Mouse (Mus musculus): Measurements from ENCODE around the gene Tap2. TPM values are rescaled to one million over a fixed set of nuclear protein-coding genes. Genes with fewer than 3 reads are reported as not detected.

Gene Tap2
- polyA plus RNA-seq, 1 experiment from 2014 or later, result 2.4 TPM

DNA sequence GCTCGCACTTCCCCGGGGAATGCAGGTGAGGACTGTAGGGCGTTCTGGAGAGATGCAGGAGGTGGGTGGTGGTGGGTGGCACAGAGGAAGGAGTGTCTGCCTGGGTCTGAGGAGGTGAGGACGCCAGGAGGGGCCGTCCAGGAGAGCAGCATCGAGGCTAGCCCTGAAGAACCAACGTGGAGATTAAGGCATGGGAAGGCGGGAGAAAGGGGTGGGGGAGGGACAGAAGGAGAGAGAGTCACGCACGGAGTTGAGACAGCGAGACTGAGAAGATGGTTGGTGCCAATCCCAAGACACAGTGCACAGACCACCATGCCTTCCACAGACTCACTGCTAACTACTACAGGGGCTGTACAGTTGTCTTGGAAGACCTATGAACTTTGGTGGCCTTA, 4.8 kb upstream of the Tap2 start:
- Histone ChIP-seq H3K4me2 (replicated peaks; ENCODE audit: low read depth, low read length) (peak overlapping the region; percentile 62), H3K36me3 (ENCODE audit: control insufficient read depth, insufficient read depth, low read length) (no peaks in the 10 kb centered on the region), H3K27ac (ENCODE audit: low read length) (no peak overlapping the region), H3K4me1 (ENCODE audit: control insufficient read depth, insufficient read depth, low read length) (0 out of 2 replicates have a peak, but pooled peaks cover 5% of the 10 kb centered on the region), H3K9ac (replicated peaks; ENCODE audit: low read depth, low read length) (0 out of 2 replicates have a peak overlapping the region, but pooled peaks have one; percentile 21), H3K9me3 (ENCODE audit: control insufficient read depth, low read depth, low read length) (no peaks in the 10 kb centered on the region), H3K4me3 (ENCODE audit: low read depth, low read length) (peak overlapping the region; percentile 40), H3K27me3 (ENCODE audit: control insufficient read depth, insufficient read depth, low read length) (peaks cover 35% of the 10 kb centered on the region)
- ATAC-seq (ENCODE audit: insufficient number of reproducible peaks, insufficient read depth, low FRiP score, low read depth), result no peak
- WGBS, result 9% methylated on average over 11 of the region's 11 CpGs

DNA sequence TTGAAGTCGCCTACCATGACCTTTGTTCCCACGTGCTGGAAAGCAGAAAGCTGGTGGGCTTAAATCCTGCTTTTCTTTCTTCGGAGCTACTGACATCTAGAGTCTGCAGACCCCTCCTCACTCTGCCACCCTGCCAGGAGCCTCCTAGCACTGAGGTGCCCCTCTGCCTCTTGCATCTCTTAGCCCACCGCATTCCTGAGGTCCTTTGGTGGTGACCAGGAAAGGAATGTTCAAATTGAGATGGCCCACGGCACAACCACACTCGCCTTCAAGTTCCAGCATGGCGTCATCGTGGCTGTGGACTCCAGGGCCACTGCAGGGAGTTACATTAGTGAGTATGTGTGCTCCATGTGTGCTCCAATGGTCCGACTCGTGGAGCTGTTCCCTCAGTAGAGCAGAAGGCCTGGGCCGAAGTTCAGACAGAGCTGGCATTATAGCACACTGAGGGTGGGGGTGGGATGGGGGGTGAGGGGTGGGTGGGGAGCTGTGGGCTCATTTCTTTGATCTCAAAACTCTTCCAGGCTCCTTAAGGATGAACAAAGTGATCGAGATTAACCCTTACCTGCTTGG, 4.2 kb upstream of the Tap2 start:
- H3K27ac ChIP-seq (ENCODE audit: low read length), result no peak overlapping the region
- ATAC-seq (ENCODE audit: insufficient number of reproducible peaks, insufficient read depth, low FRiP score, low read depth), result no peak
- peaks cover 31% of the 10 kb centered on the region for H3K27me3 ChIP-seq (ENCODE audit: control insufficient read depth, insufficient read depth, low read length)
- WGBS, result 69% methylated on average over 12 of the region's 12 CpGs
- H3K9ac ChIP-seq (replicated peaks; ENCODE audit: low read depth, low read length), result no peak overlapping the region
- no peaks in the 10 kb centered on the region for H3K36me3 ChIP-seq (ENCODE audit: control insufficient read depth, insufficient read depth, low read length)
- no peak overlapping the region for H3K4me3 ChIP-seq (ENCODE audit: low read depth, low read length)
- H3K4me2 ChIP-seq (replicated peaks; ENCODE audit: low read depth, low read length), result no peak overlapping the region
- no peaks in the 10 kb centered on the region for H3K9me3 ChIP-seq (ENCODE audit: control insufficient read depth, low read depth, low read length)
- H3K4me1 ChIP-seq (ENCODE audit: control insufficient read depth, insufficient read depth, low read length), result 0 out of 2 replicates have a peak, but pooled peaks cover 5% of the 10 kb centered on the region

DNA sequence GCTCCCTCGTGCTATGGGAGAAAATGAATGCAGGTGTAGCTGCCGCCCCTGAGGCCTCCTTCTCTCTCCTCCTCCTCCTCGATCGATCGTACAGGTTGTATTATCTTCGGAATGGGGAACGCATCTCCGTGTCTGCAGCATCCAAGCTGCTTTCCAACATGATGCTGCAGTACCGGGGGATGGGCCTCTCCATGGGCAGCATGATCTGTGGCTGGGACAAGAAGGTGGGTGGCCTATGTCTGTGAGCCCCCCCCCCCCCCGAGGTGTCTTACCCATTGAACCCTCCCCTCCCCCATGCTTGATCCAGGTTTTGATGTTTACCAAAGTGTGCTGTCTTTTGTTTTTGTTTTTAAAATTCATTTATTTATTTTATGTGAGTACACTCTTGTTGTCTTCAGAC, 3.3 kb upstream of the Tap2 start:
- Histone ChIP-seq H3K27ac (ENCODE audit: low read length) (no peak overlapping the region), H3K27me3 (ENCODE audit: control insufficient read depth, insufficient read depth, low read length) (peaks cover 26% of the 10 kb centered on the region), H3K36me3 (ENCODE audit: control insufficient read depth, insufficient read depth, low read length) (no peaks in the 10 kb centered on the region), H3K4me3 (ENCODE audit: low read depth, low read length) (no peak overlapping the region), H3K4me2 (replicated peaks; ENCODE audit: low read depth, low read length) (no peak overlapping the region), H3K9ac (replicated peaks; ENCODE audit: low read depth, low read length) (no peak overlapping the region), H3K4me1 (ENCODE audit: control insufficient read depth, insufficient read depth, low read length) (0 out of 2 replicates have a peak, but pooled peaks cover 8% of the 10 kb centered on the region), H3K9me3 (ENCODE audit: control insufficient read depth, low read depth, low read length) (no peaks in the 10 kb centered on the region)
- no peak for ATAC-seq (ENCODE audit: insufficient number of reproducible peaks, insufficient read depth, low FRiP score, low read depth)
- 83% methylated on average over 10 of the region's 10 CpGs for WGBS

DNA sequence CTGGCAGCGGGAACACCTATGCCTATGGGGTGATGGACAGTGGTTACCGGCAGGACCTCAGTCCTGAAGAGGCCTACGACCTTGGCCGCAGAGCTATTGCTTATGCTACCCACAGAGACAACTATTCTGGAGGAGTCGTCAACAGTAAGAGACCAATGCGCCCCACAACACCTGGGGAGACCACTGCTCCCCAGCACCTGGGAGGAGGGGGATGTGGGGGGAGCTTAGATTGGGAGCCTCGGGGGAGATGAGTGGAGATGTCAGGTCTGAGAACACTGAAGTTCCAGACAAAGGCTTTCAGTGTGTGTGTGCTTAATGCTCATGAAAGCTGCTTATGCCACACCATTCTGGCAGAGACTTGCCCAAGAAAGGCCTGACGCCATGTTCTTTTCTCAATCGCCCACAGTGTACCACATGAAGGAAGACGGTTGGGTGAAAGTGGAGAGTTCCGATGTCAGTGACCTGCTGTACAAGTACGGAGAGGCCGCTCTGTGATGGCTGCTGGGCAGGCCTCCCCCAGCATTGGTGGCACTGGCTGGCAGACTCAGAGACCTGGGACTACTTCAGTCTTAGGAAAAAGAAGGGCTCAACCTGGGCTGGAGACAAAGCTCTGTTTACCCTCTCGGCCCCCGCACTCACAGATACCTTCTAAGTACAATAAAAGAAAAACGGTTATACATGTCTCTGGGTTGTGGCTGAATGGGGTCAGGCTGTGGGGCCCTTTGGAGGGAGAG, 2.4 kb upstream of the Tap2 start:
- WGBS, result 87% methylated on average over 16 of the region's 16 CpGs
- H3K27me3 ChIP-seq (ENCODE audit: control insufficient read depth, insufficient read depth, low read length), result peaks cover 26% of the 10 kb centered on the region; the same call in 1 of the 2 replicates
- H3K4me3 ChIP-seq (ENCODE audit: low read depth, low read length), result no peak overlapping the region
- no peak overlapping the region for H3K9ac ChIP-seq (replicated peaks; ENCODE audit: low read depth, low read length)
- H3K27ac ChIP-seq (ENCODE audit: low read length), result no peak overlapping the region
- H3K4me2 ChIP-seq (replicated peaks; ENCODE audit: low read depth, low read length), result no peak overlapping the region
- ATAC-seq (ENCODE audit: insufficient number of reproducible peaks, insufficient read depth, low FRiP score, low read depth), result no peak
- no peaks in the 10 kb centered on the region for H3K9me3 ChIP-seq (ENCODE audit: control insufficient read depth, low read depth, low read length)
- H3K36me3 ChIP-seq (ENCODE audit: control insufficient read depth, insufficient read depth, low read length), result no peaks in the 10 kb centered on the region
- H3K4me1 ChIP-seq (ENCODE audit: control insufficient read depth, insufficient read depth, low read length), result 0 out of 2 replicates have a peak, but pooled peaks cover 12% of the 10 kb centered on the region

DNA sequence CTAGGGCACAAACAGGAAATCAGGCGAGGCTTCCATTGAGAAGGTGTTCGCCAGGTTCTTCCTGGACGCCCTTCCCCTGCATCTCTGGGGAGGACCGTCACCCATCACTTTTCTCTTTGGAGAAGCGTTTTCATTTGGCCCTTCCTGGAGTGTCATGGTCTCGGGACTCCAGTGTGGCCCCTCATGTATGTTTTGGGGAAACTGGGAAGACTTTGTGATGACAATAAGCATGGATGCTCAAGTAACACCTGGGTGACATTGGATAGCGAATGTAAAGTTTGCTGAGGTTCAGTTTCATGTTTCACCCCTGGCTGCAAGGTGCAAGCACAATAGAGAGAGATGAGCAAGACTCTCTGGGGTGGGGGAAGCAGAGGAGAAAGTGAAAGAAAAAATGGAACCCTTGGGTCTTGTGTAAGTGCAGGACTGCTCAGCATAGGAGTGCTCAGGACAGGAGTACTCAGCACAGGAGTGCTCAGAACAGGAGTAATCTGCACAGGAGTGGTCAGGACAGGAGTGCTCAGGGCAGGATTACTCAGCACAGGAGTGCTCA, 1.7 kb upstream of the Tap2 start:
- Histone ChIP-seq H3K27me3 (ENCODE audit: control insufficient read depth, insufficient read depth, low read length) (peaks cover 23% of the 10 kb centered on the region; the same call in 1 of the 2 replicates), H3K27ac (ENCODE audit: low read length) (no peak overlapping the region), H3K4me2 (replicated peaks; ENCODE audit: low read depth, low read length) (no peak overlapping the region), H3K4me3 (ENCODE audit: low read depth, low read length) (no peak overlapping the region), H3K9ac (replicated peaks; ENCODE audit: low read depth, low read length) (no peak overlapping the region), H3K9me3 (ENCODE audit: control insufficient read depth, low read depth, low read length) (no peaks in the 10 kb centered on the region), H3K36me3 (ENCODE audit: control insufficient read depth, insufficient read depth, low read length) (no peaks in the 10 kb centered on the region), H3K4me1 (ENCODE audit: control insufficient read depth, insufficient read depth, low read length) (0 out of 2 replicates have a peak, but pooled peaks cover 12% of the 10 kb centered on the region)
- 67% methylated on average over 7 of the region's 7 CpGs for WGBS
- no peak for ATAC-seq (ENCODE audit: insufficient number of reproducible peaks, insufficient read depth, low FRiP score, low read depth)

DNA sequence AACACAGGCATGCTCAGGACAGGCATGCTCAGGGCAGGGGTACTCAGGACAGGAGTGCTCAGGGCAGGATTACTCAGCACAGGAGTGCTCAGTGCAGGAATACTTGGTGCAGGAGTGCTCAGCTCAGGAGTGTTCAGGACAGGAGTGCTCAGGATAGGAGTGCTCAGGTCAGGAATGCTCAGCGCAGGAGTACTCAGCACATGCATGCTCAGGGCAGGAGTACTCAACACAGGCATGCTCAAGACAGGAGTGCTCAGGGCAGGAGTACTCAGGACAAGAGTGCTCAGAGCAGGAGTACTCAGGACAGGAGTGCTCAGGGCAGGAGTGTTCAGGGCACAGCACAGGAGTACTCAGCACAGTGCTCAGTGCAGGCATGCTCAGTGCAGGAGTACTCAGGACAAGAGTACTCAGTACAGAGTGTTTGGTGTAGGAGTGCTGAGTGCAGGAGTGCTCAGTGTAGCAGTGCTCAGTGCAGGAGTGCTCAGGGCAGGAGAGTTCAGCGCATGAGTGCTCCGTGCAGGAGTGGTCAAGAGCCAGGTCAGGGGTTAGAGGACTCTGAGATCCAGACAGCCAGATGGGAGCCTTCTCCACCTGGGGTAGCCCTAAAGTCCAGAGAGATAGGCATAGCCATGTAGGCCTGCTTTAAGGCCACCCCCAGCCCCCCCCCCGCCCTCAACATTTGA, 426 bp upstream of the Tap2 start:
- no peak overlapping the region for H3K4me3 ChIP-seq (ENCODE audit: low read depth, low read length)
- H3K27ac ChIP-seq (ENCODE audit: low read length), result no peak overlapping the region
- H3K36me3 ChIP-seq (ENCODE audit: control insufficient read depth, insufficient read depth, low read length), result no peaks in the 10 kb centered on the region
- H3K4me1 ChIP-seq (ENCODE audit: control insufficient read depth, insufficient read depth, low read length), result 0 out of 2 replicates have a peak, but pooled peaks cover 9% of the 10 kb centered on the region
- no peaks in the 10 kb centered on the region for H3K9me3 ChIP-seq (ENCODE audit: control insufficient read depth, low read depth, low read length)
- no peak for ATAC-seq (ENCODE audit: insufficient number of reproducible peaks, insufficient read depth, low FRiP score, low read depth)
- 76% methylated on average over 4 of the region's 4 CpGs for WGBS
- peaks cover 11% of the 10 kb centered on the region; the same call in 1 of the 2 replicates for H3K27me3 ChIP-seq (ENCODE audit: control insufficient read depth, insufficient read depth, low read length)
- no peak overlapping the region for H3K9ac ChIP-seq (replicated peaks; ENCODE audit: low read depth, low read length)
- H3K4me2 ChIP-seq (replicated peaks; ENCODE audit: low read depth, low read length), result no peak overlapping the region

DNA sequence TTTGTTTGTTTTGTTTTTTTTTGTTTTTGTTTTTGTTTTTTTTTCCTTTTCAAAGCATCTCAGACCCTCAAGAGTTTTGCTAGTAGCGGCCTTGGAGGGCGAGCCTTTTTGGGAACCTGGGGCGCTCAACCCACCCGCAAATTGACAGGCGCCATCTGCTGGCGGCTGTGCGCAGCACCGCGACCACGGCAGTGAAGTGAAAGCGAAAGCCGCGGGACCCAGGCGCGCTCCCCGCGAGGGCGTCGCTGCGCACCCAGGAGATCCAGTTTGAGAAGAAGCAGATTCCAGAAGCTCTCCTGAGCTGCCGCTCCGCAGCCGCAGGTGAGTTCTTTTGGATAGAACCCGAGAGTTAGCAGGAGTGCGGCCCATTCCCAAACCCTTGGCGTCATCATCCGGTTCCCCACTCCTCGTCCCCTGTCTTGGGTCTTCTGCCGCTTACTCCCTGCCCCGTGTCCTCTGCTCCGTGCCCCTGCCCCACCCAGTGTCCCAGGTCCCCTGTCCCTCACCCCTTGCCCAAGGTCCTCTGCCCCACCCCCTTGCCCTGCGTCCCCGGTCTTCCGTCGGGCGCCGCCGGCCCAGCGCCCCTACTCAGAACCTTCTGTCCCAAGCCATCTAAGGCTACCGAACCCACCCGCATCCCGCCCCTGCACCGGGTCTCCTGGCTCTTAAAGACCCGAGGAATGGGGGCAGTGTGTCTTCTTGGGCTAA, 1.1 kb downstream of the Tap2 start:
- 0 out of 2 replicates have a peak, but pooled peaks cover 7% of the 10 kb centered on the region for H3K4me1 ChIP-seq (ENCODE audit: control insufficient read depth, insufficient read depth, low read length)
- peak overlapping the region; percentile 50 for H3K9ac ChIP-seq (replicated peaks; ENCODE audit: low read depth, low read length)
- WGBS, result 1% methylated on average over 44 of the region's 44 CpGs
- peak; percentile 63; the same call in 1 of the 2 replicates for ATAC-seq (ENCODE audit: insufficient number of reproducible peaks, insufficient read depth, low FRiP score, low read depth)
- no peaks in the 10 kb centered on the region for H3K36me3 ChIP-seq (ENCODE audit: control insufficient read depth, insufficient read depth, low read length)
- H3K9me3 ChIP-seq (ENCODE audit: control insufficient read depth, low read depth, low read length), result no peaks in the 10 kb centered on the region
- H3K4me3 ChIP-seq (ENCODE audit: low read depth, low read length), result peak overlapping the region; percentile 70
- H3K27me3 ChIP-seq (ENCODE audit: control insufficient read depth, insufficient read depth, low read length), result 0 out of 2 replicates have a peak, but pooled peaks cover 3% of the 10 kb centered on the region
- H3K27ac ChIP-seq (ENCODE audit: low read length), result no peak overlapping the region
- peak overlapping the region; percentile 97 for H3K4me2 ChIP-seq (replicated peaks; ENCODE audit: low read depth, low read length)

Data from stomach, embryonic 14.5 days (tissue).